Mouse (Mus musculus) left cerebral cortex, adult 18-20 months (tissue): Measurements from ENCODE around the gene Zfp68. TPM values are rescaled to one million over a fixed set of nuclear protein-coding genes. Genes with fewer than 3 reads are reported as not detected.
"Not testable (repeated sequence)": the region's sequence is repeated elsewhere in the genome, so short reads cannot be mapped to it uniquely, and the experiment has no call there.

Experiments used
- DNase-seq, 2 experiments: peaks; one replicate each; pipeline ENCODE4 v3.0.0; 2021 to 2022; ENCODE audit warnings: low spot score in 2 of 2, mixed read lengths in 1 of 2
- long read RNA-seq, 2 experiments: library from polyadenylated mRNA; stranded (forward); transcript quantifications; one replicate each; pipeline ENCODE4 v2.0.0; 2021
- total RNA-seq, 2 experiments: library from RNA; stranded (reverse); gene quantifications; 2 replicates each; pipeline ENCODE4 v1.2.3; 2021

Gene Zfp68
- total RNA-seq: 10 to 100 TPM; 31.2 to 33.8 TPM
- long read RNA-seq, experiment 1, full-length matches to known transcripts: 51 of 63 reads
- long read RNA-seq, experiment 1, partial matches to known transcripts: 2 of 63 reads
- long read RNA-seq, experiment 1, other reads (novel, unspliced or antisense): 10 of 63 reads
- long read RNA-seq, experiment 2, full-length matches to known transcripts: 46 of 49 reads
- long read RNA-seq, experiment 2, partial matches to known transcripts: 0 of 49 reads
- long read RNA-seq, experiment 2, other reads (novel, unspliced or antisense): 3 of 49 reads

- DNase-seq: peak; percentile 89 to 93
Measured at GRCm38 (mm10) chr5:138619211-138620128, at the start of gene Zfp68. Gene Zfp68, minus strand, starts transcription at chr5:138619761.

DNA sequence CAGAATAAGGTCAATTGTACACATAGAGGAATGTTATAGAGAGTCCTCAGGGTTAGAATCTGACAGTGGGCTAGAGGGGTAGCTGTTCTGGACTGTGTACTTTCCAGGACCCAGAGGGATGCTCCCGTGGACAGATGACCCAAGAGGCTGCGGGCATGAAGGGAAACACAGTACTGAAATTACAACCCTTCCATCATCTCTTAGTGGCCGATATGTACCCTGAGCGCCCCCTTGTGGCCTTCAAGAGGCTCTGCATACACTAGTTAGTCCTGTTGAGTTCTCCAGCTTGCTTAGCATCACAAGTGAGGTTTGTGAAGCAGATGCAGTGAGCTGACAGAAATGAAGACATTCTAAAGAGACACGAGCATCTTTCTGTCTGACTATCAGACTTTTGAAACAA, 39.4 kb upstream of the Zfp68 start:
- peak; percentile 40 to 53 for DNase-seq

- peak; percentile 29 to 45 for DNase-seq
Measured at GRCm38 (mm10) chr5:138657854-138658253, 38.3 kb upstream of the Zfp68 start.

- no peak for DNase-seq
Measured at GRCm38 (mm10) chr5:138657407-138657806, 37.8 kb upstream of the Zfp68 start.

DNA sequence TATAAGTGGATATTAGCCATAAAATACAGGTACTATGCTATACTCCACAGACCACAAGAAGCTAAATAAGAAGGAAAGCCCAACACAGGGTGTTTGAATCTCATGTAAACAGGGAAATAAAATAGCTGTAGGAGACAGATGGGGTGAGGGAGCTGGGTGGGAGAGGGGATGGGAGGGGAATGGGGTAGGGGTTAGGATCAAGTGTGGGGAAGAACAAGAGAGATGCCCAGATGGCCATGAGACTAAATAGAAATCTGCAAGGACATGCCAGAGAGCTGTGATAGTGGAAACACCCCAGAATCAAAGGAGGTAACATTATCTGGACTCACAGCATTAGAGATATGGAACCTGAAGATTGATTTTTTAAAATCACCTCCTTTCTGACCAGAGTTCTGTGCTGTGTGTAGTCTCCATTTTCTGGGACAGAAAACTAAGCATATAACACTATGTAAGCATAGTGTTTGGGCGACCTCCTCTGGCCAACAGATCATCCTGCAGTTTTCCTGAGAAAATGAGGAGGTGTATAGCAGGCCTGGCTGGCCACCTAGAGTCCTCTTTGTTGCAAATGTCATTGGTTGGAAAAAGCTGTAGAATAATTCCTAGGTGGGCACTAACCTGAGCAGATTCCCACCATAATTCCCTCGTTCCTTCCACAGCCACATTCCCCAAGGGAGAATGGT, 37.1 kb upstream of the Zfp68 start:
- DNase-seq: peak; percentile 58 to 59

GRCm38 (mm10) chr5:138652911-138653310, 33.4 kb upstream of the Zfp68 start:
- no peak for DNase-seq

GRCm38 (mm10) chr5:138641761-138642160, 22.2 kb upstream of the Zfp68 start:
- no peak for DNase-seq

DNA sequence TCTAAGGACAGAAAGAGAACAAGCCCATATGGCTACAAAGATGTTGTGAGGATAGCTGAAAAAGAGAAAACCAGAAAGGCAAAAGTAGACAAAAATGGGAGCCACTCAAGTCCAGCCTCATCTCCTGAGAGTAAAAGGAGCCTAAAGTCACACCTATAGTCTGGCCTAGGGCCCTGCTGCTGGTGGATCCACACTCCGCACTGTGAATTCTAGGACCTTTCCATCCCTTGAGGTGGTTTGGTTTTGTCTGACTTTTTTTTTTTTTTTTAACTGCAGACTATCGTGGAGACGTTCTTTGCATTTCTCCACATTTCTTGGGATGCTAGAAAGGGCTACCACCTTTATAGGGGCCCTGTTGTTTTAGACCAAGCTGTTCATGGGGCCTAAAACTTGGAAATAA, 21.5 kb upstream of the Zfp68 start:
- DNase-seq: no peak

DNA sequence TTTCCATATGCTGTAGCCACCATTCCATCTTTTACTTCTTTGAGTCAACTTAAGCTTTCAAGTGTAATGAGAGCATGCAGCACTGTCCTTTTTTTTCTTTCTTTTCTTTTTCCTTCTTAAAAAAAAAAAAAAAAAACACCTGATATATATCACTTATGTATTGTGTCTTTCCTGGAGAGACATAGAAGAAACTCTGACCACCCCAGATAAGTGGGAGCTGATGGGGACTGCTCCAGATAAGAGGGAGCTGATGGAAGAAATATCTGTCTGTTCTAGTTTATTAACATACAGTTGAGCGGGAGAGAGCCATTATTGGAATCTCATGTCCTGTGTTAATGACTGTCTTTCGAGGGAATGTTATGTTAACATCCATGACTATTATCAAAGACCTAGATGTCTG, 16.9 kb upstream of the Zfp68 start:
- no peak for DNase-seq

DNA sequence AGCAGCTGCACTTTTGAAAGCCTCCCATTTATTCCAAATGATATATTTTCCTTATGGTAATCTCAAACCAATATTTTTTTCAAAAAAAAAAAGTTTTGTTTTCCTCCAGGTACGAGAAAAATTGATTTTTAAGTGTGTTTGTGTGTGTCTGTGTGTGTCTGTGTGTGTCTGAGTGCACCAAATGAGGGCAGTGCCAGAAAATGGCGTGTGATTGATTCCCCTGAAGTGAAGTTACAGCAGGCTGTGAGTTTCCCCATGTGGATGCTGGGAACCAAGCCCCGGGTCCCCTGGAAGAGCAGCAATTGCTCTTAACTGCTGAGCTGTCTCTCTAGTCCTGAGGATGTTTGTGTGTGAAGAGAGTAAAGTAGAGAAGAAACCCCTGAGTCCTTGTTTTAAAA, 3.9 kb upstream of the Zfp68 start:
- DNase-seq: no peak

- peak; percentile 88 to 93 for DNase-seq
Measured at GRCm38 (mm10) chr5:138622645-138623477, 3.3 kb upstream of the Zfp68 start, which contains the start of gene A430033K04Rik. Gene A430033K04Rik, plus strand, starts transcription at chr5:138622859.

- no peak for DNase-seq
Measured at GRCm38 (mm10) chr5:138620836-138621235, 1.3 kb upstream of the Zfp68 start.

DNA sequence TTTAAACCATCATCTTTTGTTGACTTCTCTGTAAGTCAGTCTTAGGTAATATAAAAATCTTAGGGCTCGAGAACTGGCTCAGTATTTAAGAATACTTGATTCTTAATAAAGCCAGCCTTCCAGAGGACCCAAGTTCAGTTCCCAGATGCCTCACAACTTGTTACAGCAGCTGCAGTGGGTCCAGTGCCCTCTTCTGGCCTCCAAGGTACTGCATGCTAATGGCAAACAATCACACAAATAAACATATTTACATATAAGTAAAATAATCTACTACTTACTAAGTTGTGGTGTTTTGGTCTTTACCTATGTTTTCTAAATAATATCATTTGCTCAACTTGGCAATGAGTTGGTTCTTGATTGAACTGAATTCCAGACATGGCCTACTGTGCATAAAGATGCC, 1.2 kb downstream of the Zfp68 start:
- no peak for DNase-seq

DNA sequence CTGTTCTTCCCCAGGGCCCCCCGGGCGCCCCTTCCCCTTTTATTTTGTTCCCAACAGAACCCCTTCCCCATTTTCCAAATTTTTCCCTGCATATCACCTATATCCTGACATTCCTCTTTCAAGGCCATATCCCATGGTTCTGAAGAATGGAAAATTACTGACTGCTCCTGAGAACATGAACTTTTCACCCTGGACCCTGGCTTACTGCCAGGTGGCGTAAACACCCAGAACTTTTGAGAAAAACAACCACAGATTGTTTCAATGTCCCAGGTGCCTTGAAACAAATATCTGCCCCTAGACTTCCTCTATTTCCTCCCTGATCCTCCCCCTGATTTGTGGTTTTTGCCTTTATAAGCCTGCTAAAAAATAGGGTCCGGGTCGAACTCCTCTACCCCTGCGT, 32.2 kb downstream of the Zfp68 start:
- no peak for DNase-seq

GRCm38 (mm10) chr5:138571623-138572022, 47.9 kb downstream of the Zfp68 start:
- DNase-seq: peak in 1 of 2 experiments; percentile 3

- not testable (repeated sequence) for DNase-seq
Measured at GRCm38 (mm10) chr5:138564612-138565011, 54.9 kb downstream of the Zfp68 start, which contains the start of gene 1700123K08Rik. Gene 1700123K08Rik, minus strand, starts transcription at chr5:138564712.
